Mouse (Mus musculus) hematopoietic multipotent progenitor cell, adult 10-12 weeks (in vitro differentiated cells): ENCODE measurements around the gene Fat4. TPM values are rescaled to one million over a fixed set of nuclear protein-coding genes. Genes with fewer than 3 reads are reported as not detected.

Source experiments
- polyA plus RNA-seq: library from polyadenylated mRNA; stranded (reverse); fragments of >175 nt; gene quantifications from 2 replicates; pipeline ENCODE4 v1.2.3, GENCODE M21; 2012; ENCODE audit warnings: low replicate concordance

The Fat4 gene
- polyA plus RNA-seq: 0.03 TPM in 1 of 2 replicates, not detected in the other

DNA sequence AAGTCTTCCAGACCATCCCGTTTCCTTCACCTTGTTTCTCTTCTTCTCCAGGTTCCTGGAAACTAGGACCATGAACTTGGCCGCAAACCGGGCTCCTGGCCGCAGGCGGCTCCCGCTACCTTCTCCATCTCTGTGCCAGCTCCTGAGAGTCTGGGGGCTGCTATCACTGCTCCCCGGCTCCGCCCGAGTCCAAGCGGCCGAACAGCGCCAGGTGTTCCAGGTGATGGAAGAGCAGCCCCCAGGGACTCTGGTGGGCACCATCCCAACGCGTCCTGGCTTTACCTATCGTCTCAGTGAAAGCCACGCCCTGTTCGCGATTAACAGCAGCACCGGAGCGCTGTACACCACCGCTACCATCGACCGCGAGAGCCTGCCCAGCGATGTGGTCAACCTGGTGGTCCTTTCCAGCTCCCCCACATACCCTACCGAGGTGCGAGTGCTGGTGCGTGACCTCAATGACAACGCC lies at the start of gene Fat4:
Gene Fat4, plus strand, starts transcription at position 51 of the 466 bp plus-strand sequence.

